Mouse (Mus musculus): ENCODE results near the gene Zfp763. TPM values are rescaled to one million over a fixed set of nuclear protein-coding genes. Genes with fewer than 3 reads are reported as not detected.

Gene Zfp763
- polyA plus RNA-seq, 1 experiment: 0.96 TPM

GRCm38 (mm10) chr17:32981361-32981760 is 51.8 kb downstream of the Zfp763 start:
- peaks cover 43% of the 10 kb centered on the region for H3K36me3 ChIP-seq (ENCODE audit: control insufficient read depth, insufficient read depth)
- H3K4me3 ChIP-seq (ENCODE audit: insufficient read depth, poor library complexity, severe bottlenecking): no peak overlapping the region

More at GRCm38 (mm10) chr17:32981361-32981760, 51.8 kb downstream of the Zfp763 start:
- Histone ChIP-seq H3ac (ENCODE audit: control insufficient read depth, insufficient read length, low read depth) (no peak overlapping the region), H3K79me3 (ENCODE audit: low read depth) (peaks cover 2% of the 10 kb centered on the region), H3K79me2 (ENCODE audit: control insufficient read depth, insufficient read depth) (no peaks in the 10 kb centered on the region), H3K27me3 (ENCODE audit: control insufficient read depth, insufficient read depth, insufficient read length) (no peaks in the 10 kb centered on the region)
- TF ChIP-seq MYOG (IDR thresholded peaks at IDR 0.05; ENCODE audit: control insufficient read depth, extremely low read depth, insufficient read length) (no peak), CTCF (IDR thresholded peaks at IDR 0.05; ENCODE audit: control insufficient read depth, insufficient read depth, insufficient read length) (no peak), MYOD1 (IDR thresholded peaks at IDR 0.05; ENCODE audit: control insufficient read depth, insufficient read length, low read depth) (no peak), USF1 (IDR thresholded peaks at IDR 0.05; ENCODE audit: low read depth) (no peak), MAX (IDR thresholded peaks at IDR 0.05) (no peak), CEBPB (IDR thresholded peaks at IDR 0.05; ENCODE audit: low read depth) (no peak), FOSL1 (IDR thresholded peaks at IDR 0.05; ENCODE audit: insufficient read depth, low read length, poor library complexity, severe bottlenecking) (no peak)

Other genes with a start within 250 kb of the Zfp763 start
- 2.0 TPM for gene Zfp871, start 245.1 kb downstream of the Zfp763 start, polyA plus RNA-seq (2012; fragmentation: generic; extraction: Trizol)
- 0.01 TPM for gene Zfp811, start 223.5 kb downstream of the Zfp763 start, polyA plus RNA-seq (2012; fragmentation: generic; extraction: Trizol)
- 1.3 TPM for gene Zfp799, start 203.1 kb downstream of the Zfp763 start, polyA plus RNA-seq (2012; fragmentation: generic; extraction: Trizol)
- 0.99 TPM for gene Zfp870, start 141.8 kb downstream of the Zfp763 start, polyA plus RNA-seq (2012; fragmentation: generic; extraction: Trizol)
- gene Cyp4f14, start 116.1 kb downstream of the Zfp763 start, polyA plus RNA-seq (2012; fragmentation: generic; extraction: Trizol): 0.02 TPM
- gene Cyp4f13, start 86.0 kb downstream of the Zfp763 start, polyA plus RNA-seq (2012; fragmentation: generic; extraction: Trizol): 1.5 TPM
- gene Zfp472, start 67.6 kb downstream of the Zfp763 start, polyA plus RNA-seq (2012; fragmentation: generic; extraction: Trizol): 1.8 TPM
- gene Zfp952, start 40.3 kb downstream of the Zfp763 start, polyA plus RNA-seq (2012; fragmentation: generic; extraction: Trizol): 1.4 TPM
- not detected for gene 4921501E09Rik, start 34.7 kb upstream of the Zfp763 start, polyA plus RNA-seq (2012; fragmentation: generic; extraction: Trizol)
- gene Zfp563, start 55.9 kb upstream of the Zfp763 start, polyA plus RNA-seq (2012; fragmentation: generic; extraction: Trizol): 1.3 TPM
- 0.04 TPM for gene Morc2b, start 106.3 kb upstream of the Zfp763 start, polyA plus RNA-seq (2012; fragmentation: generic; extraction: Trizol)
- not detected for gene Olfr55, start 135.0 kb upstream of the Zfp763 start, polyA plus RNA-seq (2012; fragmentation: generic; extraction: Trizol)
- not detected for gene Olfr239, start 157.9 kb upstream of the Zfp763 start, polyA plus RNA-seq (2012; fragmentation: generic; extraction: Trizol)
- 0.01 TPM for gene Olfr1564, start 188.3 kb upstream of the Zfp763 start, polyA plus RNA-seq (2012; fragmentation: generic; extraction: Trizol)
- gene Zfp955a, start 221.7 kb upstream of the Zfp763 start, polyA plus RNA-seq (2012; fragmentation: generic; extraction: Trizol): 2.5 TPM
- gene Olfr63, start 231.3 kb upstream of the Zfp763 start, polyA plus RNA-seq (2012; fragmentation: generic; extraction: Trizol): not detected